Mouse (Mus musculus) ES-CJ7 (cell line): ENCODE measurements at regions not wholly inside any gene's neighbourhood (a gene's known extent, or its start where the extent isn't known, plus 50 kb on each side); places are given as distances from the start of the nearest gene placed in this dataset.

ENCODE experiments used
- DNase-seq: peaks from one replicate; pipeline ENCODE4 v3.0.0; 2011; ENCODE audit warnings: low read depth, low spot score

- DNase-seq, result no peak
Observed at GRCm38 (mm10) chr14:61665815-61666214, 58.6 kb downstream of the Kcnrg start.

- no peak for DNase-seq
Observed at GRCm38 (mm10) chr14:61673184-61673583, 65.9 kb downstream of the Kcnrg start.

DNA sequence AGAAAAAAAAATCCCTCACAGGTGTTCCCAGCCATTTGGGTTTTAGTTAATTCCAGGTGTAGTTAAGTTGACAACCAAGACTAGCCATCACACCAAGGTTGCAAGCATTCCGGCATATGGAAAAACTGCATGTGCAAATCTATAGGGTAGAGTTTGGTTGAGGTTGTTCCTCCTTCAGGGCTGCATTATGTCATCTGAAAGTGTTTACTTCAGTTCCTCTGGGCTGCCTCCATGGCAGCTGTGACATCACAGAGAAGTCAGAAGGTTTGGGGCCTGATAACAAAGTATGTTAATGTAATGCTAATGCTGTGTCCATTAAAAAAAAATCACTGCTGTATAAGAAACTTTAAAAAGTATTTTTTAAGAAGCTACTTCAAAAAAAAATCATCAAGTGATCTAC is 70.8 kb downstream of the Kcnrg start:
- no peak for DNase-seq

- peak; percentile 92 for DNase-seq
Observed at GRCm38 (mm10) chr14:61680818-61681707, 73.8 kb downstream of the Kcnrg start.

DNA sequence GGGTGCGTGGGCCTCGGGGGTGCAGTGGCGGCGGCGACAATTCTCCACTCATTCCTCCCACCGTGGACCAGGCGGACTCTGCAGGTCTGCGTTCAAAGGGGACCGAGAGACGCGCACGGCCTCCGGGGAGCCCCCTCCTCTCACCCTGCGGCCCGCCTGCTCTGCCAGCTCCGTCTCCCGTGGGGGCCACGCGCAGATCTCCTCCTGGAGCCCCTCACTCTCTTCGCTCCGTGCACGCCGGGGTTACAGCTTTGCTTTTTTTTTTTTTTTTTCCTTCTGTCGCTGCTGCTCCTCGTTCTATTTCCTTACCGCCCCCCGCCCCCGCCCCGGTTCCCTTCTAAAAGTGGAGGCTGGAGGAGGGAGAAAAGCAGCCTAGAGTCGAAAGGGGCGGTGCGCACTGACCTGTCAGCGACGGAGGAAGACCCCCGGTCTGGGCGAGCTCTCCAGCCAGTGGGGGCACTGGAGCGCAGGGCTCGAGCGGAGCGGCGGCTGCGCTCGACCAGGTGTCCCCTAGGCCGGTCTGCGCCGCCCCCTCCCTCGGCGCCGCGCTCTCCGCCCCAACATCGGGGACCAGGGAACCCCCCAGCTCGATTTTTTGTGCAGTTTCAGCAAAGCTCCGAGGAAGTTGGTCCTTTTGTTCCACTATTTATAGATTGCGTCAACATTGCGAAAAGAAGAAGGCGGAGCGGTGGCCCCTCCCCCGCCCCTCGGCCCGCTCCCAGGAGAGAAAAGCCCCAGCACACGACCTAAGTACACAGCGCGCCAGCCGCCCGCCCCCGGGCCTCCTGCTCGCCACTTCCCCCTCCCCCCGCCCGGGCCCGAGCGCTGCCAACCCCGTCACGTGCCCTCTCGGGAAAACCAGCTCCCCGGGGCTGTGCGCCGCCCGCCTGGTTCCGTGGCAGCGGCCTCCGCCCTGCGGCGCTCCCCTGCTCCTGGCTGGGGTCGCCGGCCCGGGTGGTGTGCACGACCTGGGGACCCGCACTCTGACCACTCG is 74.7 kb downstream of the Kcnrg start:
- peak; percentile 74 for DNase-seq

- peak; percentile 60 for DNase-seq
Observed at GRCm38 (mm10) chr14:61682721-61683355, 75.6 kb downstream of the Kcnrg start.

- DNase-seq, result peak; percentile 15
Observed at GRCm38 (mm10) chr14:61683356-61683740, 76.1 kb downstream of the Kcnrg start.

- peak; percentile 16 for DNase-seq
Observed at GRCm38 (mm10) chr14:61683791-61684411, 76.6 kb downstream of the Kcnrg start.

DNA sequence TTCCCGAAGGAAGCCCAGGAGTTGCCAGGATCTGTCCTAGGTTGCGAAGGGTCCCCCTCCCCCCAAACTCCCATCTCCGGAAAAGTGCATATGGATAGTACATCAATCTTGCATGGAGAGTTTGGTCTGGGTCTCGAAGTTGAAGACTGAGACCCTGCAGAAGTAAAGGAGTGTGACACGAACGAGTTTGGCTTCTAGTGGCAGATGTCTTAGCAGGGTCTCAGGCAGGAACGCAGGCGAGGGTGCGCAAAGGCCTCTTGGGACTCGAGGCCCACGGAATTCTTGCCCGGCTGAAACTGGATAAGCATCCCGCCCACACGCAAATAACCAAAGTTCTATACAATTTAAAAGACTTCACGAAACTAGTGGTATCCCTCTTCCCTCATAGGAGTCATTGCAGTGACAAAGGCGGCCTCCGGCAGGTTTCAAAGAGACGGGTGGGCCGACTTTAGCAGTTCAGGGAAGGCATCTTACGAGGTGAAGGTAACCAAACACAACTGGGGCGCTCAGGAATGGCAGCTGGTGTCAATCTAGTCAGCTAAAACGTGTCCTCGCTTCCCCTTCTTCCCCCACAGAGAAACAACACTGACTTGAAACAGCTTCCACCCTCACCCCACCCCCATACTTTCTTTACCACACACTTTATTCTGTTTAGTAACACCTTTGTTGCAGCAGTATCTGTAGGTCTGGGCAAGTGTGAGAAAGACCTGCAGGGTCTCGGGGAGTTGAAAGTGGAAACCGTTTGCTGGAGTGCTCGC is 77.4 kb downstream of the Kcnrg start:
- DNase-seq, result peak; percentile 39

- DNase-seq, result no peak
Observed at GRCm38 (mm10) chr14:61685231-61685800, 78.1 kb downstream of the Kcnrg start.

DNA sequence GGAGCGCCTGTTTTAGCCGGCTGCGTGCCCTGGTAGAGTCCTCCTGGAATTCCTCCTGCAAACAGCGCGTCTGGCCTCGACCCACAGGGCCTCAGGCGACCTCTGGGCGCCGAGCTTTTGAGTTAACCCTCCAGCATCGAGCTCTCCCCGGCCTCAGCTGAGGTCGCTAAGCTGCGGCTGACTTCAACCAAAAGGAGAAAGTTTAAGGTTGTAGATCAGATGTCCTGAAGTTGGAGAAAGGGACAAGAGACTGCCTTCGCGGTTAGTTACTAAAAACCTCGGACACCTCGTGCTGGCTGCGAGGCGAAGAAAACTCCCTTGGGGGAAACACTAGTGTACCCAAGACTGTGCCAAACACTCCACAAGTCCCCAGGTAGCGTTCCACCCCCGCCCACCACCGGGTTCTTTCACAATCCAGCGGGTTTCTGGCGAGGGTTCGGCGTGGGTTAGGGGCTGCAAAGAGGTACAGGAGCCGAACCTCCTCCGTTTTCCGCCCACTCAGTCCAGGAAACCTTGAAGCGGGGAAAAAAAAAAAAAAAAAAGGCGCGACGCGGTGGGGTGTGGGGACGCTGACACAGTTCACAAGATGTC is 78.9 kb downstream of the Kcnrg start:
- peak; percentile 44 for DNase-seq

DNA sequence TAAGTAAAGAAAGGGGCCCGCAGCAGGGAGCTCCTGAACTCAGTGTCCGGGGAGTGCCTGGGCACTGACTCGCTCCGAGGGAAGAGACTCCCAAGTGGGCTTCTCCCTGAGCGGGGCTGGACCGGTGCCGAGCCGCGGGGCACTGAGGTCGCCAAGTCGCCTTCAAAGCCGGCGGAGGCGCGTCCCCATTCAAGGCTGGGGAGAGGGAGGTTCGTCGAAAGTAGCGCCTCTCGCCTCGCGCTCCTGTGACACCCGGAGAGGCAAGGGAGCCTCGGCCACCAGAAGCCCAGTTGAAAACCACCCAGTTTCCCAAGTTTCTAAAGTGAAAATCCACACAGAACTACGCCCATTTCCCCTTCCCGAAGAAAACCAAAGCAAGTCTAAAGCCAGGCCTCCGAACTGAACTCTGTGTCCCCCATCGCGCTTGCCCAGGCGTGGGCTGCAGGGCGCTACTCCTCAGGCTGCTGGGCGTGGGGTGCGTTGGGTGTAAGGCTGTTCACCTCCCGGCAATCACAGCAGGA is 79.6 kb downstream of the Kcnrg start:
- DNase-seq, result peak; percentile 68

DNA sequence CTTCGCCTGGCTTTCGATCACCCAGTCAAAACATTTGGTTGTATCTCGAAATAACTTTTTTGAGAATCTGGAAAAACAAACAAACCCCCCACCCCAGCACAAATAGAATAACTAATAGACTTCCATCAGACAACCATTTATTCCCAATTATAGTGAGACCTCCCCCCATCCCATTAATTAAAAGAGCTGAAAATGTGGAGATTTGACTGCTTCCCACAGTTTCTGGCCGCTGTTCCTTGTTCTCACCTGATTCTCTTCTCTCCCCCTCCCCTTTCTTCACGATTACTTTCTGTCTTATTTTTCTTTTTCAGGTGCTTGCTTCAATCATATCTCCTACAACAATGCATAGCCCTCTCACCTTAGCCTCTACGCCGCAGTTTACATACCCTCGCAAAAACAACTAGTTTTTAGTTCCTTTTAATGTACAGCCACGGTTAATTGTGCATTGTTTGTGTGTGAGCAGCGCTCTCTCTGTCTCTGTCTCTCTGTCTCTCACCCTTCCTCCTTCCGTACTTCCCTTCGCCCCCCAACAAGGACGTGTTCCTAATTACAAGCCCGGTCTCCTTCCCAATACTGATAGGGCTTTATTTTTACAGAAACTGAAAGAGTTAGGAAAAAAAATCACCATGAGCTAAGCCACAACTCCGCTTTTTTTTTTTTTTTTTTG is 80.2 kb downstream of the Kcnrg start:
- DNase-seq, result peak; percentile 34

DNA sequence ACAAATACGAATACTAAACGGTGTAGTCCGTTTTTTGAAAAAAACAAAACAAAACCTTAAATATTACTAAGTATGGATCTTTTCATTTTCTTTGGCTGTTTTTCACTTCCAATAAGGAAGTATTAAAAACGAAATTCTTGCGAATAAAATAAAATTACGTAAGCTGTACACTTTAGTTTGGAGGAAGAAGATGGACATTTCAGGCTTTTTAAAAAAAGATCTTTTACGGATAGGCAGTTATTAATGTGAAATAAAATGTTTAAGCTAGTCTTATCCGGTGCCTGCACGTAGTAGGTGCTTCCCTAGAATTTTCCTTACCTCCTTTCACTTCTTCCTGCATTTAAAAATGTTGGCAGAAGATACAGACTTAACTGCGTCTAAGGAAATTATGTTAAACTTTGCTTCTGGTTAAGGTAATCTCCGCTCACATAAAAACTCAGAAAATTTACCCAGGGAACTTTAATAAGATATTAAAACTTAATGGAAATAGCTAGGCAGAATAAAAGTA is 80.8 kb downstream of the Kcnrg start:
- DNase-seq, result no peak

DNA sequence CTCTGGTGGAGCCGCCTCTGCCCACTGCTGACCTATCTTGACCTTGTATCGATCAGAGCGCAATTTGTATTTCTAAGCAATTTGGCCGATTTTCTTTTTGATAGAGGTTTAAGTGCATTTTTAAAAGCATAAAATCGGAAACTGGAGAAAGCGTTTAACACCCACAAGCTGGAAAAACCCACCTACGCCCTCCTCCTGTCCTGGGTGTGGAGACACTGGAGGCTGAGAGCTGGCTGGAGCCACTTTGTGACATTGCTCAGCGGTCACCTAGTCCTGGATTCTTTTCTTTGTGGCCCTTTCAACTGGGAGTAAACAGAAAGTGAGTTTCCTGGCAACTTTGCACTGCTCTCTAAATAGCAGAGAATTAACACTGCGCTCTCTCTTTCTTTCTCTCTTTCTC is 81.4 kb downstream of the Kcnrg start:
- DNase-seq, result peak; percentile 65

DNA sequence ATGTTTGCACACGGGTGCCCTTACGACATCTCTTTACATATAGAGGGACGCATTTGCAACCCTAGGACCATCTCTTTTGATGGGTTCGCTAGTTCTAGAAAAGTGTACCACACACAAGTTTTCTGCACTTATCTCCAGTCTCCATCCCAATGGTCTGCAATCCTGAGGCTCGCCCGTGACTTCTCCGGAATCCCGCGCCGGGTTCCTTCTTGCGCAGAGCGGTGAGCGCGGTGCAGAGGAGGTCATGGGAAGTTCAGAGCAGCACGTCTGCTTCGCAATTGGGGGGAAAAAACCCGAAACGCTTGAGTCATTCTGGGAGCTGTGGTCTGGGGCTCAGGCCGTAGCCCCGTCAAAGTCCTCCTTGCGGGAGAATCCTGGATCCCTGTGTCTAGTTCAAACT is 82.0 kb downstream of the Kcnrg start:
- peak; percentile 26 for DNase-seq

GRCm38 (mm10) chr14:61689776-61690175 is 82.5 kb downstream of the Kcnrg start:
- DNase-seq, result no peak

DNA sequence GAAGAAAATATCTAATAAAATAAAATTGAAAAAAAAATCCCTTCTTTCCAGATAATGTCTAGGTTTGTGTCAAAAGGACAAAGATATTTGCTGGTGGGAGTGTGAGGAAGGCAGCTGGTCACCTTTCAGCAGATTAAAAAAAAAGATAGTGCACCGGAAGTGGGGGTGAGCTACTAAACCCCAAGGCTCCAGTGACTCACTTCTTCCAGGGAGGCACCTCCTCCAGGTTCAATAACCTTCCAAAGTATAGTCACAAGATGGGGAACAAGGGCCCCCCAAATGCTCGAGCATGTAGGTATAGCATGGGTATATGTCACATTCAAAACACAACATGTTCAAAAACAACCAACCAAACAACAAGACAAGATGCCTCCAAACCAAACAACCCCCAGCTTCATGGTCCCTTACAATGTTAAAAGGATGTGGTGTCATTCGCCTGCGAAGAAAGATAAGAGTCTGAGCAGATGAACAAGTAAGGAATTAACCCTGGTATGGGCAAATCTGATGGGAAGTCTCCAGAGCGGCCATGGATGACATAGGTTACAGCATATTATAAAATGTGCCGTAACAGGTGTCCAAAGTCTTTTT is 84.6 kb downstream of the Kcnrg start:
- no peak for DNase-seq
